18 mouse cellular contexts compared by ENCODE assay signal in the genomic region with DNA sequence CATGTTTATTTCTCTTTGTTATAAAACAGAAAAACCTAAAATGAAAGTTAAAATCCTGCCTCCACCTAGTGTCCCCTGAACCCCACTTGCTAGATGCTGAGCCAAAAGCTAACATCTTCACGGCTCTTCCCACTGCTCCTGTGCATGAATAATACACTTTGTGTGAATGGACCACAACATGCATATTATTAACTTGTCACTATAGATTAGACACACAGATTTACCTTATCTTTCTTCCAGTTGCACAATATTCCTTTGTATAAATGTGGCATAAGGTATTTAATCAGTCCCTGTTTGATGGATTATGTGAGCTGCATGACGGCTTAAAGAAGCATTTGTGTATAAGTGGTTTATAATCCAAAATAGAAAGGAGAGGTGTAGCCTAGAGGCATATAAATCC.
"Had no signal": no experiment of that assay in that cellular context is flagged by ENCODE, and none has a peak within 500 bp of the region (broad histone marks: within the 10 kb centered on the region; RNA-seq: fewer than 3 reads in every experiment).

No protein-coding gene starts in this region.

- H3K4me2 ChIP-seq: liver, embryonic 11.5 days; liver, embryonic 13.5 days; liver, embryonic 15.5 days; lung, embryonic 15.5 days; neural tube, embryonic 12.5 days; stomach, embryonic 15.5 days had no signal

- H3K36me3 ChIP-seq: liver, embryonic 13.5 days; liver, embryonic 15.5 days; lung, embryonic 15.5 days; neural tube, embryonic 12.5 days; stomach, embryonic 15.5 days had no signal

- H3K4me1 ChIP-seq: liver, embryonic 13.5 days; liver, embryonic 15.5 days; lung, embryonic 15.5 days; megakaryocyte, embryonic 14.5 days; stomach, embryonic 15.5 days had no signal

- ATAC-seq: liver, postnatal 0 days; lung, postnatal 0 days had no signal

- H3K27ac ChIP-seq: liver, embryonic 13.5 days; liver, embryonic 15.5 days; lung, embryonic 15.5 days; macrophage; neural tube, embryonic 12.5 days; stomach, embryonic 15.5 days; stomach, postnatal 0 days had no signal

- H3K9me3 ChIP-seq: liver, embryonic 13.5 days; liver, embryonic 15.5 days; lung, embryonic 15.5 days; megakaryocyte, embryonic 14.5 days; neural tube, embryonic 12.5 days; stomach, embryonic 15.5 days had no signal

- H3K27me3 ChIP-seq: liver, embryonic 13.5 days; liver, embryonic 15.5 days; lung, embryonic 15.5 days; neural tube, embryonic 12.5 days; stomach, embryonic 15.5 days had no signal

- H3K4me3 ChIP-seq: liver, embryonic 13.5 days; liver, embryonic 15.5 days; lung, embryonic 15.5 days; megakaryocyte, embryonic 14.5 days; neural tube, embryonic 12.5 days; stomach, embryonic 15.5 days had no signal

- H3K9ac ChIP-seq: liver, embryonic 13.5 days; liver, embryonic 15.5 days; liver, postnatal 0 days; lung, embryonic 15.5 days; neural tube, embryonic 12.5 days; stomach, embryonic 15.5 days had no signal

- DNase-seq: liver; liver, embryonic 13.5 days; liver, postnatal 0 days; lung, adult 2 months; lung, postnatal 14 days; lung, postnatal 36 days; right cerebral cortex, postnatal 14 days; thymus, adult 2 months; thymus, postnatal 36 days had no signal
